Mouse (Mus musculus): ENCODE results near the gene Ifna16. TPM values are rescaled to one million over a fixed set of nuclear protein-coding genes. Genes with fewer than 3 reads are reported as not detected.
A peak's percentile ranks its signal among the peaks of the same experiment; 100 is the strongest.

Gene Ifna16
- total RNA-seq, 2 experiments from 2014 or later = not detected

GRCm38 (mm10) chr4:88653644-88654043 is 23.1 kb downstream of the Ifna16 start:
- intact Hi-C loops (cut with DNase I) = no loop called here
- no peak for DNase-seq

GRCm38 (mm10) chr4:88644359-88644758 is 32.4 kb downstream of the Ifna16 start, which contains the start of gene Ifna13:
Ifna13 (minus strand) TSS chr4:88644459.
- intact Hi-C loops (cut with DNase I) = no loop called here
- DNase-seq = no peak

GRCm38 (mm10) chr4:88642526-88642925 is 34.2 kb downstream of the Ifna16 start:
- intact Hi-C loops (cut with DNase I) = no loop called here
- no peak for DNase-seq

- peak; percentile 80 to 84 for DNase-seq
- intact Hi-C loops (cut with DNase I) = no loop called here
These were observed 35.5 kb downstream of the Ifna16 start for GRCm38 (mm10) chr4:88641077-88641831.

- DNase-seq = no peak
- intact Hi-C loops (cut with DNase I) = no loop called here
These were observed 36.0 kb downstream of the Ifna16 start for GRCm38 (mm10) chr4:88640704-88641076.

- DNase-seq = no peak
- intact Hi-C loops (cut with DNase I) = no loop called here
These were observed 42.4 kb downstream of the Ifna16 start, which contains the start of gene C87499 for GRCm38 (mm10) chr4:88634311-88634710. C87499 (minus strand) TSS chr4:88634411.

Other genes with a start within 250 kb of the Ifna16 start
- gene Hacd4, start 238.0 kb downstream of the Ifna16 start, total RNA-seq (2021) = 1 to 10 TPM; 1.0 to 1.2 TPM
- gene Ifnb1, start 154.2 kb downstream of the Ifna16 start, total RNA-seq (2021) = not detected
- gene Ifna15, start 118.7 kb downstream of the Ifna16 start, total RNA-seq (2021) = not detected
- not detected for gene Ifna14, start 105.1 kb downstream of the Ifna16 start, total RNA-seq (2021)
- not detected for gene Ifna9, start 84.5 kb downstream of the Ifna16 start, total RNA-seq (2021)
- not detected for gene Ifna12, start 73.5 kb downstream of the Ifna16 start, total RNA-seq (2021)
- not detected for gene C87499, start 42.5 kb downstream of the Ifna16 start, total RNA-seq (2021)
- gene Ifna13, start 32.5 kb downstream of the Ifna16 start, total RNA-seq (2021) = not detected
- gene Ifna2, start 7.0 kb upstream of the Ifna16 start, total RNA-seq (2021) = not detected
- not detected for gene Ifnab, start 14.4 kb upstream of the Ifna16 start, total RNA-seq (2021)
- under 1 TPM in 1 of 2 experiments, not detected in 1; 0.42 TPM for gene Gm26566, start 44.9 kb upstream of the Ifna16 start, total RNA-seq (2021)
- gene Klhl9, start 45.5 kb upstream of the Ifna16 start, total RNA-seq (2021) = 10 to 100 TPM; 43.9 to 50.4 TPM
- not detected for gene Gm13271, start 77.9 kb upstream of the Ifna16 start, total RNA-seq (2021)
- not detected for gene Gm13283, start 83.2 kb upstream of the Ifna16 start, total RNA-seq (2021)
- gene Gm13290, start 96.9 kb upstream of the Ifna16 start, total RNA-seq (2021) = not detected
- not detected for gene Gm13289, start 100.0 kb upstream of the Ifna16 start, total RNA-seq (2021)
- not detected for gene Gm13272, start 102.9 kb upstream of the Ifna16 start, total RNA-seq (2021)
- not detected for gene Ifnz, start 105.2 kb upstream of the Ifna16 start, total RNA-seq (2021)
- gene Gm13276, start 108.8 kb upstream of the Ifna16 start, total RNA-seq (2021) = not detected
- gene Gm13277, start 111.7 kb upstream of the Ifna16 start, total RNA-seq (2021) = not detected
- gene Gm13278, start 114.6 kb upstream of the Ifna16 start, total RNA-seq (2021) = not detected
- not detected for gene Gm13275, start 117.6 kb upstream of the Ifna16 start, total RNA-seq (2021)
- not detected for gene Gm13279, start 120.5 kb upstream of the Ifna16 start, total RNA-seq (2021)
- gene Gm13285, start 122.7 kb upstream of the Ifna16 start, total RNA-seq (2021) = not detected
- not detected for gene Gm13287, start 126.3 kb upstream of the Ifna16 start, total RNA-seq (2021)
- gene Gm13288, start 128.6 kb upstream of the Ifna16 start, total RNA-seq (2021) = not detected
- gene Ifna7, start 139.3 kb upstream of the Ifna16 start, total RNA-seq (2021) = not detected
- not detected for gene Ifna11, start 143.0 kb upstream of the Ifna16 start, total RNA-seq (2021)
- gene Ifna6, start 150.5 kb upstream of the Ifna16 start, total RNA-seq (2021) = not detected
- not detected for gene Ifna5, start 158.6 kb upstream of the Ifna16 start, total RNA-seq (2021)
- gene Ifna4, start 164.9 kb upstream of the Ifna16 start, total RNA-seq (2021) = not detected
- not detected for gene Ifna1, start 173.2 kb upstream of the Ifna16 start, total RNA-seq (2021)
- not detected for gene Ifne, start 203.3 kb upstream of the Ifna16 start, total RNA-seq (2021)

Measured in gastrocnemius, postnatal 36 days (tissue).